Mouse (Mus musculus): ENCODE data around the gene Vps35. TPM values are rescaled to one million over a fixed set of nuclear protein-coding genes. Genes with fewer than 3 reads are reported as not detected.

Gene Vps35
- 100 to 1,000 TPM; 151 to 156 TPM for total RNA-seq (2021)

DNA sequence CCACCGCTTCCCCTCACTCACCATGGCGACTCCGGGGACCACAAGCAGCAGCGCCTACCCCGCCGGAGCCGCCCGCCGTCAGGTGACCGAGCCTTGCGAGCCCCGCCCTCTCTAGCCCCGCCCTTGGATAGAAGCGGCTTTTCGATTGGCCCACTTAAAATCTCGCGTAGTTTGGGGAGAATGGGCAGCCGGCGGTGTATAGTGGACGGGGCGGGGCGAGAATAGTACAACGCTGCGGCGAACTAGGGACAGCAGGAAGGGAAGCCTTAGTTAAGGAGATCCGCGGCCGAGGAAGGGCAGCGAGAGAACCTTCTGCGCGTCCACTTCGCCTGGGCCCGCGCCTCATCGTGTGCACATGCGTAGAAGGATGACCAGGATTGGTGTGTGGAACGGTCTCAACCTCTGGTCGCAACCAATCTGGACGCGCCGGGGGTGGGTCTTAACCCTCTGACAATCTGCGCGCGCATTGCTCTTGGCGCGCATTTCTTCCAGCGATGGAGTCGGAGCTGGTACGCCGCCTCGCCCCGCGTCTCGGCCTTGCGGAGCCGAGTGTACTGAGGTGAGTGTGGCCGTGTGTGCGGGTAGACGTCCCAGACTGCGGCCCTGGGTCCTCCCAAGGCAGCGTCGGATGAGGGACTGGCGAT lies at the start of gene Vps35, which contains the start of gene Orc6:
Gene Vps35, minus strand, starts transcription at position 369 of the 644 bp plus-strand sequence.
Gene Orc6, plus strand, starts transcription at position 199 of the 644 bp plus-strand sequence.
- peak; percentile 96 to 98 for DNase-seq (ENCODE audit: extremely low spot score in 1 of 2, low spot score in 2 of 2)
- intact Hi-C loops (cut with DNase I) = loop anchor here (10.0 kb wide), 1 partner anchor 245 kb away; no protein-coding TSS in a partner anchor

DNA sequence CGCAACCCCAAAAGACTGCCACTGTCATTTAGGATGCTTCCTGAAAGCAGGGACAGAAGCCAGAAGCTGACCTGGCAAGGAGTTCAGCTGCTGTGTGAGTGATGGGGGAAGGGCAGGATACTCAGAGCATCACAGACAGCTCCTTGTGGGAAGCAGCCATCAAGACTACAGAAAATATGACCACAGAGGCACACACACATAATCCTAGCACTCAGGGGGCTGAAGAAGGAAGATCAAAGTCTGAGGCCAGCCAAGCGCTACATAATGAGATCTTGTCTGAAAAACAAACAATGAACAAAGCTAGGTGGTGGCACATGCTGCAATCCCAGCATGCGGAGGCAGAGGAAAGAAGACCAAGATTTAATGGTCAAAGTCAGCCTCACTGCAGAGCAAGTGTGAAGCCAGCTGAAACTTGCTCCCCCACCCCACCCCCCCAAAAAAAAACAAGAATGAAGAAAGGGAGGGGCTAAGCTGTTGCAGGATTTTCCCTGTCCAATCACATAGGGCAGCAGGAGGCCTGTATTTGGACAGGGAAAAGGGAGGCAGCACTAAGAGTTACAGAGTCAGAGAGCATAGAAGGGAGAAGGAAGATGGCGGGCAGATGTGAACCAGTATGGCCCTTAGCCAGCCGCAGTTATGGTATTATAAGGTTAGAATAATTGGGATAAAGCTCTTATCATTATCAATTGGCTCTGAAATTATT lies 40.4 kb upstream of the Vps35 start:
- intact Hi-C loops (cut with DNase I) = no loop called here
- DNase-seq (ENCODE audit: extremely low spot score in 1 of 2, low spot score in 2 of 2) = peak in 1 of 2 experiments; percentile 27

DNA sequence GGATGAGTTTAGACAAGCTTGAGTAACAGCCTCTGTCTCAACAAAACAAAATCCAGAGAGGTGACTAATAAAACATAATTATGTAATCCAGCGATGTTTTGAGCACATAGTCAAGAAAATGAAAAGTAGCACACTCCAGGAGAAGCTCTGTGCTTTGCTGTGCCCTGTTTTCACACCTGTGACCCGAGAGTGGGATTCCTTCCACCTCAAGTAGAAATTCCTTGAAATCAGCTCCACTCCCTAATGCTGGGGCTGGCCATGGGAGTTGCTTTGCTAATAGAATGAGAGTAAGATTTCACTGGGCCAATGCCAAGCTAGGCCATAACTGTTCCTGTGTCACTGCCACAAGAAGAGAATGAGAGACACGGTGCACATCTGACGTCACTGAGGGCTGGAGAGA lies 38.1 kb upstream of the Vps35 start:
- intact Hi-C loops (cut with DNase I) = no loop called here
- no peak for DNase-seq (ENCODE audit: extremely low spot score in 1 of 2, low spot score in 2 of 2)

DNA sequence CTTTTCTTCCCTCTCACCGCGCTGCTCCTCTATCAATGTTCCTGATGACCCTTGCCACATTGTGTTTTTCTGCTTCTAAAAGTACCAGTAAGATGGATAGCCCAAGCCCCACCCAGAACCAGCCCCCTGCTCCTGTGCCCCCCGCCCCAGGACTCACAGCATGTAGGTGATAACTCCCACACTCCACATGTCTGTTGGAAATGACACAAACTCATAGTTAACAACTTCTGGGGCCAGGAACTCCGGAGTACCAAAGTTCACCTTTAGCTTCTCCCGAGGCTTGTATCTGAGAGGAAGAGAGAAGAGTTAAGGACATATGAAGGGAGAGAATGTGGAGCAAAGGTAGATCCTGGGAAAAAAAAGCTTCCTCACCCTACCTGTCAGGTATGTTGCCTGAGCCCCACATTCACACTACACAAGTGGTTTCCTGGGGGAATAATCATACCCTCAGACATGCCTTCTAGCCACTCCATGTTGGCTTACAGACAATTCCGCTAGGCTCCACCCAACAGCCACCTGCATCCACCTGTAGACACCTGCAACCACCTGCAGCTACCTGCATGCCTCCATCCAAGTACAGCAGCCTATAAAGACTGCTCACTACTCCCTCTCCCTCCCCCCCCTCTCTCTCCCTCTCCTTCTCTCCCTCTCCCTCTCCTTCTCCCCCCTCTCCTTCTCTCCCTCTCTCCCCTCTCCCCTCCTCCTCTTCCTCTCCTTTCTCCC lies 36.8 kb upstream of the Vps35 start:
- no peak for DNase-seq (ENCODE audit: extremely low spot score in 1 of 2, low spot score in 2 of 2)
- intact Hi-C loops (cut with DNase I) = no loop called here

DNA sequence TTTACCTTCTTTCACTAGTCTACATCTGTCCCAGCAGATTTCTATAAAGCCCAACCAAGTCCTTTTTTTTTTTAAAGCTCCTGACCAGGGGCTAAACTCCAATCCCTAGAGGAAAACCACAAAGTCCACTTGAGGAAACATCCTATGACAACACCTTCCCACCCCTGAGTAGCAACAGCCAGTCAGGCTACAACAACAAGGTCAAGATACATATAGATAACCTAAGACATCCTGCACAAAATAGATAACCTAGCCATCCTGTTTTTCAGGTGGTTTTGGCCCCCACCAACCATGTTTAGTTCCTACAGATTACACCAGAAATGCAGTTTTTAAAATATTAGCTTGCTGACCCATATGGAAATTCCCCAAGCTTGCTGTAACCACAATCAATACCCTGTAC lies 35.5 kb upstream of the Vps35 start:
- DNase-seq (ENCODE audit: extremely low spot score in 1 of 2, low spot score in 2 of 2) = no peak
- intact Hi-C loops (cut with DNase I) = no loop called here

DNA sequence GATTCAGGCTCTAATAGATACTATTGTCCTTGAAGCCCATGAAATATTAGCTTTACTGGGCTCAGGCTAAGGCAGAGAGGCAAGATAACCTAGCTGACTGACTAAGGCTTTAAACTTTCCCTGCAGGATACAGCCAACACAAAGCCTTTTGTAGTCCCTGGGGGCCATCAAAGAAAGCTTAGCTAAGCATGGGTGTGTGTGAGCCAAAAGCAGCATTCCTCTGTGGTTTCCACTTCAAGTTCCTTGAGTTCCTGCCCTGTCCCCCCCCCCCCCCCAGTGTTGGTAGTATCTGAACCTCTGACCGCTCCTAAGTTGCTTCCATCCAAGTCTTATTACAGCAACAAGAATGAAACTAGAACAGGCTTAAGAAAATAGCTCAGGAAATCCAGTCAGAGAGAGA lies 29.9 kb upstream of the Vps35 start:
- intact Hi-C loops (cut with DNase I) = no loop called here
- DNase-seq (ENCODE audit: extremely low spot score in 1 of 2, low spot score in 2 of 2) = peak in 1 of 2 experiments; percentile 27

DNA sequence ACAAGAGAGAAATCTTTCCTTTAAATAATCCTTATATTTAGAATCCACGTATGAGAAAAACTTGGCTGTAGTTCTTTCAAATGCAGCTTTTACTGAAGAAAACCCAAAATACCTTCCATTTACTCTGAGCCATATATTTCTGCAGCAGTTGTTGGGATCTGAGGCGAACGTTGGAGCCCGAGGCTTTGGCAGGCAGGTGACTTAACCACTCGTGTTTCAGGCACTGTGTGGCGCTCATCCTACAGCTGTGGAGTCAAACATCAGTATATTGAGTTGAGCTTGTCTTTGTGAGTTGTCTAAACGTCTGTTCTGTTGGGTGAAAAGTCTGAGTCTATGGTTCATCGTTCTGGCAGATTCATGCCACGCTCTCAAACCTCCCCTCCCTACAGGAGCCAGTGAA lies 27.4 kb upstream of the Vps35 start:
- intact Hi-C loops (cut with DNase I) = no loop called here
- DNase-seq (ENCODE audit: extremely low spot score in 1 of 2, low spot score in 2 of 2) = no peak

DNA sequence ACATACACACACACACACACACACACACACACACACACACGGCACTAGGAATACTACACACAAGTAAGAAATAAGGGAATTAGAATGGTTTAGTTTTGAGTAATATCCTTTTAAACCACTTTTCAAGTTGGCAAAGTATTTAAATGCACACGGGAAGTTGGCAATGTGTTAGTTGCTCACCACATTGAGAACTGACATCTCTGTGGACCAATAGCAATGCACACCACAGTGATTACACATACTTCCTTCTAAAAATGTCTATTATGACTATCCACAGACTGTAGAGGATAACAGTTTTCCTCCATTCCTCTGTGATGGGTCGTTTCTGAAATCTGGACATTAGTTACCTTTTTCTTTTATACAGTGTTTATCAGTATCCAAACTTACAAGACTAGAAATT lies 23.5 kb upstream of the Vps35 start:
- intact Hi-C loops (cut with DNase I) = no loop called here

DNA sequence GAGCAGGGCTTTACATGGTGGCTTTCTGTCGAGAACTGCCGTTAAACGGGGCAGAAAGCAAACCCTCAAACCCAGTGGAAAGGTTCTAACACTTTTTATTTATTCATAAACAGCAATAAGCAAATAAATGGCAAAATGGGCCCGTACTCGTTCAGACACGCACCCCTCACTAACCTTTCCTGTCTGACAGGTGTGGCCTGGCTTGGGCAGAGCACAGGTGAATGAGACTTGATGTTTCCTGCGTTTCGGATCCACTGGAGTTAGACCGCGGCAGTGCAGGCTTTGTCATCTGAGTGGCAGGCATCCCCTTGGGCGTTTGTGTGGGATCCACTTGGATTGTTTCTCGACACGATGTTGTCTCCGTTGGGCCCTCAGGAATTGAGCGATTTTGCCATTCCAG lies 22.4 kb upstream of the Vps35 start:
- no peak for DNase-seq (ENCODE audit: extremely low spot score in 1 of 2, low spot score in 2 of 2)

More for the DNA sequence above, 23.5 kb upstream of the Vps35 start:
- DNase-seq (ENCODE audit: extremely low spot score in 1 of 2, low spot score in 2 of 2) = no peak

DNA sequence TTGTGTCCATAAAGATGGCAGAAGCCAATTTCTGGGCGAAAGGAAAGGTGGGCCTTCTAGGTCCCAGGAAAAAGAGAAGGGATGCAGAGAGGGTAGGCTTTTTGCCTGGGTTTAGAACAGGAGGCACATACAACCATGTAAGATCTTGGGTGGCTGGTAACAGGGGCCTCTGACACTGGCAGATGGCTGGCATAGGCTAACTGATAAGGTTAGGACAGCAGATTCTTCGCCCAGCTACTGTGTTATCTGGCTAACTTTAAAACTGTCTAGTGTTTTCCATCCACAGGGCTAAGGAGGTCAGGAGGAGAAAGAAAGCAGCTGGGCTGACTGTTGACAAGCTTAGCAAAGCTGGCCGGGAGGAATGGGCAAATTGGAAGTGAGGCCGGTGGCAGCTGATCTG lies 18.9 kb upstream of the Vps35 start:
- no peak for DNase-seq (ENCODE audit: extremely low spot score in 1 of 2, low spot score in 2 of 2)
- intact Hi-C loops (cut with DNase I) = loop anchor here (5.0 kb wide), 1 partner anchor 84 kb away; no protein-coding TSS in a partner anchor

More for the DNA sequence above, 22.4 kb upstream of the Vps35 start:
- intact Hi-C loops (cut with DNase I) = no loop called here

DNA sequence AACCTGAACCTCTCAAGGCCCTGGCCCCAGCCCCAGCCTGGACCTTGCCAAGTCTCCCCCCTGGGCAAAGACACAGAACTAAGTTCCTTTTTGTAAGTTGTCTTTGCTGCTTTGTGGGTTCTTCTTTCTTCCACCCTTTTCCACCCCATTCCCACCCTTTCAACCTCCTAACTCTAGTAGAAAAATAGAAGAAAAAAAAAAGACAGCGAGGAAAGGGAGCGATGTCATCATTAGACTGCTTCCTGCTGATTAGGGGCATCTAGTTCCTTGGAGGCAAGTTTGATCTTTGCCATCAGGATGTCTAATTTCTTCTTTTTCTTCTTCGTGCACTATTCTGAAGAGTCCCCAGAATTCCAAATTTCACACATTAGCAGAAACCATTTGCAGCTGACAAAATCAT lies 13.4 kb upstream of the Vps35 start:
- DNase-seq (ENCODE audit: extremely low spot score in 1 of 2, low spot score in 2 of 2) = no peak
- intact Hi-C loops (cut with DNase I) = no loop called here

DNA sequence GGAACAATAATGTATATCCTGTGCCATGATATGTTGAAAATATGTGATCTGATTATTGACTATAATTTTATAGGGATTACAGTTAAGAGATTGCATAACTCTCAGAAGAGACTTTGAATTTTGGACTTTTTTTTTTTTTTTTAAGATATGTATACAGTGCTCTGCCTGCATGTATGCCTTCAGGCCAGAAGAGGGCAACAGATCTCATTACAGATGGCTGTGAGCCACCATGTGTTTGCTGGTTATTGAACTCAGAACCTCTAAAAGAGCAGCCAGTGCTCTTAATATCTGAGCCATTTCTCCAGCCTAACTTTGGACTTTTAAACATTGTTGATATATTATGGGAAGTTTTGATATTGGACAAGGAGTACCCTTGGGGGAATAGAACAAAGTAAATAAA lies 12.1 kb upstream of the Vps35 start:
- DNase-seq (ENCODE audit: extremely low spot score in 1 of 2, low spot score in 2 of 2) = no peak
- intact Hi-C loops (cut with DNase I) = no loop called here

DNA sequence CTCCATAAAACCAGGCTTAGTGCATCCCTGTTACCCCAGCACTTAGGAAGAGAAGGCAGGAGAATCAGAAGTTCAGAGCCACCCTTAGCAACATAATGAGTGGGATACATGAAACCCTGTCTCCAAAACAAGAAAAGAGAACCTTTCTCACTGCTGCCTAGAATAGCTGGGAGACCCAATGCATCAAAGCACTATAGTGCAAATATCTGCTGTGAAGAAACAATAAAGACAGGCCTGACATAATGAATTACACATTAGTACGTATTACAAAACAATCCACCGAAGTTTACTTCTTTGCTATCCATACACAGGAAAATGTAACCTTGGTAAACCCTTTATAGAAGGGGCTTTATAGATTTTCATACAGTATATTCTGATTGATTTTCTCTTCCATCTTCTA lies 9.0 kb upstream of the Vps35 start:
- intact Hi-C loops (cut with DNase I) = no loop called here
- DNase-seq (ENCODE audit: extremely low spot score in 1 of 2, low spot score in 2 of 2) = no peak

DNA sequence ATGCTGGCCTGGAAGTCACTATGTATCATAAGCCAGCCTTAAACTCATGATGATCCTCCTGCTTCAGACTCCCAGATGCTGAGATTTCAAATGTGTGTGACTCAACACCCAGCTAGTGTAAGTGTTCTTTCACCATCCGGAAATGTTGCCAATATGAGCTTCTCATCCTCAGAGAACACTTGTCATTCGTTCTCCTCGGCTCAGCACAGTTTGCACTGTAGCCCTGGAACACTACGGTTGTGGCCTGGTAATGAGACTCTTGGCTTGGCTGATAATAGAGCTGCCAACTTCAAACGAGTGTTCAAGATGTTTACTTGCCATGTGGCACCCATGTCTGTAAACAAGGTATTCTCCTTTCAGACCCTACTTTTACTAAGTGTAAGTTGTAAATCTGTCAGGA lies 3.9 kb upstream of the Vps35 start:
- intact Hi-C loops (cut with DNase I) = no loop called here
- no peak for DNase-seq (ENCODE audit: extremely low spot score in 1 of 2, low spot score in 2 of 2)

DNA sequence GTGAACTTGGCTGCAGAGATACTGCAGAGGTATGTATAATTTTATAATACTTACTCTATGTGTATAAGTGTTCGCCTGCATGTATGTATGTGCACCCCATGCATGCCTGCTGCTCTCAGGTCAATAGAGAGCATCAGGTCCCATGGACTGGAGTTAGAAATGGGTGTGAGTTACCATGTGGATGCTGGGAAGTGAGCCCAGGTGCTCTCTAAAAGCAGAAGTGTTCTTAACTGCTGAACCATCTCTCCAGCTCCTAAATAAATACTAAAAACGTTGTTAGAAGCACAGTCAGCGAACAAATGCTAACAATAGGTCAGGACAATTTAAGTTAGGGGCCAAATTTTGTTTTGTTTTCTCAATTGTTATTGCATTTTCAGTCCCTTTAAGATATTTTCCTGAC lies 3.3 kb upstream of the Vps35 start:
- intact Hi-C loops (cut with DNase I) = no loop called here
- no peak for DNase-seq (ENCODE audit: extremely low spot score in 1 of 2, low spot score in 2 of 2)

DNA sequence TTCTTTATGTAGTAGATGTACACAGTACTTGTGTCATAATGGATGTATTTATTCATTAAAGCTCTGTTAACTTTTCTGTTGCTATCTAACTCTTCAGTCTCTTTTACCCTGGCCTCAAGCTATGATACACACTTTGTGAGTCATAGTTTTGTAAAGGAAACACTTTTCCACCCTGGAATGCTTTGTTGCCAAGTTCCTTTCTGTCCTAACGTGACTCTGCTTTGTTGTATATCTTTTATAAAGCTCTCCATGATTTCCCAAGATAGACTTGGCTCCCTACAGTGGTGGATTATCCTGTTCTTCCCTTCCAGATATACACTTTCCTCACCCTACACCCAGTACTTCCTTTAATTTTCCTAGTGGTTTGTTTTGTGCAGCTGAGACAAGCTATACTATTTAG lies 2.3 kb upstream of the Vps35 start:
- no peak for DNase-seq (ENCODE audit: extremely low spot score in 1 of 2, low spot score in 2 of 2)
- intact Hi-C loops (cut with DNase I) = no loop called here

DNA sequence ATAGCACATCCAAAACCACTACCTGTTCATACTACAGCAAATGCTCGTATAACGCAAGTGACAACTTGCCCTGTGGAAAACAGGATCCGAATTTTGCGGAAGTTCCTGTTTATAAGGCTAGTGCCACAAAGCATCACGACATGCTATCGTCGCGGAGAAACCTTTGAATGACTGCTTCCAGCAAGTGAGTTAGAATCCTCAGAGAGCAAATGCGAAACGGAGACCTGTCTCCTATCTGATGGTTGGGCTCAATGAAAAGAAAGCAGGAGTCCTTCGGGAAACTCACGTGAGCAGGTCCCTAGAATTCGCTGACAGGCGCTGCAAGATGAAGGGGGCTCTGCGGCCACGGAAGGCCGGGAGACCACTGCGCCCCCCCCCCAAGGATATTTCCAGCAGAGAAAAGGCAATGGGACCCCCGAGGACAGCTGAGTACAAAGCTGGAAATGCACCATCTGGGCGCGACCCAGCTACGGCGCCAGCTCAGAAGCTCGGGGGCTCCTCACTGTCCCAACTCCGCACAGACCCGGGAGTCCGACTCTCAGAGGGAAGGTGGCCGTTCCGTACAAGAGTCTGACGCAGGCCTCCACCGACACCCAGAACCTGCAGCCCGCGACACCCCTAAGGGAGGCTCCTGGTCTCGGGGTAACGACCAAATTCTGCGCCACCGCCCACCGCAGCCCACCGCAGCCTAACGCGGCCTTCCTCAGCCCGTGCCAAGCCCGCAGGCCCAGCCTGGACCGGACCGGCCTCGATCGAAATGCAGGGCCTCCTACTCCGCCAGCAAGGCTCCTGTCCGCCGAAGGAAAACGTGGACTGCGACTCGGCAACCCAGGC lies 785 bp downstream of the Vps35 start:
- peak; percentile 8 to 23 for DNase-seq (ENCODE audit: extremely low spot score in 1 of 2, low spot score in 2 of 2)
- intact Hi-C loops (cut with DNase I) = loop anchor here (10.0 kb wide), 1 partner anchor 246 kb away; no protein-coding TSS in a partner anchor

DNA sequence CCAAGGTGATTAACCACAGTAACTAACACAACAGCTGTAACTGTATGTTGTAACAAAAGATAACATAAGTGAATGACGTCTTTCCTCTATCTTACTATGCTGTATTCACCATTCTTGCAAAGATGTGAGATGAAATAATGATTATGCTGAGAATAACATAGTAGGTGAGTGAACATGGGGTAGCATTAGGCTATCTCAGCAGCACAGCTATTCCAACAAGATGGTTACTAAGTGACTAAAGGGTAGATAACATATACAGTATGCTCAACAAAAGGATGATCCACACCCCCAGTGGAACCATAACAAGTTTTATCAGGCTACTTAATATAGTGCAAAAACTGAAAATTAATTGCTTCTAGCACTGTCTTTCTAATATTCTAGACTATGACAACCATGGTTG lies 12.8 kb downstream of the Vps35 start:
- intact Hi-C loops (cut with DNase I) = no loop called here
- DNase-seq (ENCODE audit: extremely low spot score in 1 of 2, low spot score in 2 of 2) = no peak

DNA sequence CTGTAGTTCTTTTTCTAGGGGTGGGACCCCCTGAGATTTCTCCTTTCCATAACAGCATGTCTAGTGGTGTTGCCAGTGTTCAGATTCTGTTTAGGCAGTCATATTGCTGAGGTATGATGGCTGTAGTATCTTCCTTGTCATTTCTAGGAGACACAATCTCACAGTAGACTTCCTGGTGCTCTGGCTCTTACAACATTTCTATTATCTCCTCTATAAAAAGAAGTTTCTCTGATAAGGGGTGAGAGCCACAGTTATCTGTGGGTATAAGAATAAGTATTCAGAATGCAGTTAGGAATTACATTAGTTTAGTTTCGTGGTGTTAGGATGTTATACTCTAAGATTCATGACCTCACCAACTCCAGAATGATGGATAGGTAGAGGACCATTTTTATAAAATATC lies 72.3 kb downstream of the Vps35 start:
- DNase-seq (ENCODE audit: extremely low spot score in 1 of 2, low spot score in 2 of 2) = no peak
- intact Hi-C loops (cut with DNase I) = no loop called here
